15 mouse cellular contexts compared by ENCODE assay signal in the genomic region with DNA sequence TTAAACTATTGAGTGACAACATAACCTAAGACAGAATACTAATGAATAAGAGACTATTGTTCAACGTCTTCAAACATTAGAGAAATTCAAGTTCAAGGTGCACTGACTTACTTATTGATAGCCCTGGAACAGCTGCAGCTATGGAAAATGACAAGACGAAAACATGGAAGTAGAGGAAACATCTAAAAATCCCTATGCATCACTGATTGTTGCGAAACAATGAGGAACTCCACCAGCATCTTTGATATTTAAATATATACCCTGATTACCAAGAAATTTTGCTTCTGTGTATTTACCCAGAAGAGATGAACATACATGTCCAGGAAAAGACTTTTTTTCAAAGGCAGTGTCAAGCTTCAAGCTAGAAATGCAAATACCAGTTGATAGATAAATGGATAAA.
"Had no signal": no experiment of that assay in that cellular context is flagged by ENCODE, and none has a peak within 500 bp of the region (broad histone marks: within the 10 kb centered on the region; RNA-seq: fewer than 3 reads in every experiment).

No protein-coding gene starts in this region.

- H3K27me3 ChIP-seq: neural tube, embryonic 12.5 days; neural tube, embryonic 15.5 days; stomach, embryonic 15.5 days had no signal

- DNase-seq: retina, postnatal 1 day; right cerebral cortex, adult 18-20 months; right cerebral cortex, postnatal 14 days; right cerebral cortex, postnatal 25 days; spleen, adult 18-20 months; thymus, adult 18-20 months; thymus, adult 2 months; thymus, postnatal 14 days; thymus, postnatal 25 days; thymus, postnatal 36 days; thymus, postnatal 4 days had no signal

- H3K4me3 ChIP-seq: neural tube, embryonic 12.5 days; neural tube, embryonic 13.5 days; neural tube, embryonic 15.5 days; stomach, embryonic 15.5 days had no signal

- H3K4me2 ChIP-seq: neural tube, embryonic 12.5 days; neural tube, embryonic 13.5 days; neural tube, embryonic 15.5 days; stomach, embryonic 15.5 days had no signal

- H3K36me3 ChIP-seq: neural tube, embryonic 12.5 days; neural tube, embryonic 13.5 days; neural tube, embryonic 15.5 days; stomach, embryonic 15.5 days had no signal
